In the genomic region with DNA sequence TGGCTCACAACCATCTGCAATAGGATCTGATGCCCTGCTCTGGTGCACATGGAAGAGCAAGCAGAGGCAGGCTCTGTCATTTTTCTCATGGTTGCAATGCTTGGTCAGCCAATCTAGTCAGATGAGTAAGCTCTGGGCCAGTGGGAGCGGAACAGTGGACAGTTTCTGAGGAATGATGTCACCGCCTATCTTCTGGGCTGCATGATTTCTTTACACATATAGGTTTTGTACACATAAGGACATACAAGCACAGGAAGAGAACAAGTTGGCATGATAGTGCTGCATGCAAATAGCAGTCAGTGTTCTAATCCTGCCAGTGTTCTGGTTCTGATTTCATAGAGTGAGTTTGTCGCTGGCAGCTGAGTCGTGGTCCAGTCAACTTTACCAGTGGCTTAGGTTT, we compare ENCODE assay signal across 16 mouse cellular contexts.
DNase-seq lines count a peak whose midpoint lies in the region; ATAC-seq and TF ChIP-seq lines count a peak whose summit lies in the region.
"Had no signal": no experiment of that assay in that cellular context is flagged by ENCODE, and none has a peak within 500 bp of the region (broad histone marks: within the 10 kb centered on the region; RNA-seq: fewer than 3 reads in every experiment).

No protein-coding gene starts in this region.

- TF ChIP-seq POLR2A in myocyte (IDR thresholded peaks at IDR 0.05; ENCODE audit: insufficient read length, low read depth), result no peak

- 75% methylated on average over 4 of the region's 4 CpGs for WGBS in kidney, postnatal 0 days

- no peaks in the 10 kb centered on the region for H3K9me3 ChIP-seq in kidney, postnatal 0 days (replicated peaks; ENCODE audit: low read length)
- H3K9me3 ChIP-seq: heart, embryonic 12.5 days; midbrain, embryonic 13.5 days; neural tube, embryonic 15.5 days had no signal

- intact Hi-C loops in gastrocnemius, adult 2 months (cut with DNase I), result loop anchor here (10.0 kb wide), 1 partner anchor 49 kb away; no protein-coding TSS in a partner anchor

- H3K4me2 ChIP-seq in kidney, postnatal 0 days (ENCODE audit: low read length), result no peak overlapping the region
- H3K4me2 ChIP-seq in myocyte (ENCODE audit: low read depth), result peak overlapping the region; percentile 76
- H3K4me2 ChIP-seq: heart, embryonic 12.5 days; midbrain, embryonic 13.5 days; neural tube, embryonic 15.5 days had no signal

- H3ac ChIP-seq in myocyte (ENCODE audit: control insufficient read depth, insufficient read length), result no peak overlapping the region

- H3K36me3 ChIP-seq in kidney, postnatal 0 days (ENCODE audit: insufficient read depth, low read length), result no peaks in the 10 kb centered on the region
- no peaks in the 10 kb centered on the region for H3K36me3 ChIP-seq in myocyte (ENCODE audit: control insufficient read depth, insufficient read depth)
- H3K36me3 ChIP-seq: G1E had no signal

- H3K79me2 ChIP-seq in myocyte (ENCODE audit: control insufficient read depth, insufficient read depth), result no peaks in the 10 kb centered on the region

- TF ChIP-seq CTCF in gastrocnemius, adult 2 months (IDR thresholded peaks at IDR 0.05), result no peak
- no peak for TF ChIP-seq CTCF in kidney, postnatal 0 days (IDR thresholded peaks at IDR 0.05; ENCODE audit: low read depth)

- no peaks in the 10 kb centered on the region for H3K27me3 ChIP-seq in kidney, postnatal 0 days (ENCODE audit: insufficient read depth, low read length)
- no peaks in the 10 kb centered on the region for H3K27me3 ChIP-seq in myocyte (ENCODE audit: control insufficient read depth, insufficient read depth, insufficient read length)
- H3K27me3 ChIP-seq: heart, embryonic 12.5 days; midbrain, embryonic 13.5 days; neural tube, embryonic 15.5 days had no signal

- H3K4me1 ChIP-seq in kidney, postnatal 0 days (replicated peaks; ENCODE audit: insufficient read depth, low read length), result peaks cover 5% of the 10 kb centered on the region; the same call in 1 of the 2 replicates
- H3K4me1 ChIP-seq: heart, embryonic 12.5 days; midbrain, embryonic 13.5 days; neural tube, embryonic 15.5 days had no signal

- ATAC-seq in kidney, postnatal 0 days (replicated peaks; ENCODE audit: low FRiP score, low read depth), result peak; percentile 72
- ATAC-seq: forebrain, postnatal 0 days; lung, postnatal 0 days; midbrain, embryonic 13.5 days had no signal

- H3K9ac ChIP-seq in kidney, postnatal 0 days (ENCODE audit: low read depth, low read length), result no peak overlapping the region
- H3K9ac ChIP-seq: forebrain, postnatal 0 days; heart, embryonic 12.5 days; midbrain, embryonic 13.5 days; neural tube, embryonic 15.5 days had no signal

- H3K27ac ChIP-seq in gastrocnemius, adult 2 months, result peak overlapping the region; percentile 79
- peak overlapping the region; percentile 54 for H3K27ac ChIP-seq in kidney, postnatal 0 days
- H3K27ac ChIP-seq: midbrain, embryonic 13.5 days; neural tube, embryonic 15.5 days had no signal

- H3K4me3 ChIP-seq in gastrocnemius, adult 2 months, result no peak overlapping the region
- H3K4me3 ChIP-seq in kidney, postnatal 0 days (replicated peaks; ENCODE audit: low read depth, low read length), result no peak overlapping the region
- no peak overlapping the region for H3K4me3 ChIP-seq in myocyte
- H3K4me3 ChIP-seq: heart, embryonic 12.5 days; midbrain, embryonic 13.5 days; neural tube, embryonic 15.5 days had no signal

- DNase-seq in gastrocnemius, adult 2 months, result no peak
- no peak for DNase-seq in gastrocnemius, postnatal 25 days
- no peak for DNase-seq in kidney, postnatal 0 days (ENCODE audit: low spot score)
- no peak for DNase-seq in kidney, postnatal 14 days
- peak; percentile 70 for DNase-seq in NIH3T3 (ENCODE audit: low read depth)
- DNase-seq in right cerebral cortex, adult 2 months (ENCODE audit: low spot score in 2 of 2), result no peak
- DNase-seq in gastrocnemius, postnatal 4 days (ENCODE audit: low spot score in 2 of 2), result no peak
- DNase-seq: cerebellum, adult 11 months; forebrain, postnatal 0 days; thymus, postnatal 4 days had no signal

TF ChIP-seq in myocyte, 11 proteins besides CTCF, POLR2A, EP300 and RAD21:
- TF ChIP-seq MYOG (IDR thresholded peaks at IDR 0.05; ENCODE audit: control insufficient read depth in 1 of 3, insufficient read depth in 1 of 3, insufficient read length in 2 of 3, low read depth in 2 of 3) (no peak), POLR2AphosphoS2 (IDR thresholded peaks at IDR 0.05; ENCODE audit: insufficient read length, low read depth) (no peak), USF1 (IDR thresholded peaks at IDR 0.05; ENCODE audit: low read depth) (no peak), E2F4 (IDR thresholded peaks at IDR 0.05; ENCODE audit: insufficient read depth) (no peak), MAX (IDR thresholded peaks at IDR 0.05; ENCODE audit: low read depth) (no peak), REST (IDR thresholded peaks at IDR 0.05; ENCODE audit: insufficient read depth, insufficient read length) (no peak), SRF (IDR thresholded peaks at IDR 0.05; ENCODE audit: control insufficient read depth, insufficient read length, low read depth) (no peak), TCF3 (IDR thresholded peaks at IDR 0.05; ENCODE audit: insufficient read length, low read depth) (no peak), MYOD1 (IDR thresholded peaks at IDR 0.05; ENCODE audit: control insufficient read depth in 1 of 3, insufficient read length in 2 of 3, low read depth in 2 of 3) (no peak), CEBPB (IDR thresholded peaks at IDR 0.05; ENCODE audit: insufficient read depth, poor library complexity, severe bottlenecking) (no peak), TCF12 (IDR thresholded peaks at IDR 0.05; ENCODE audit: insufficient read depth, poor library complexity, severe bottlenecking) (no peak)
